Mouse (Mus musculus) limb, embryonic 14.5 days (tissue): Measurements from ENCODE around the gene Tmem185b. TPM values are rescaled to one million over a fixed set of nuclear protein-coding genes. Genes with fewer than 3 reads are reported as not detected.

Experiments used
- ATAC-seq: fragments of 200-750 bp; cut with Nextera tagmentation; 2 replicates; pipeline ENCODE4 v1.8.0; 2017; ENCODE audit warnings: low read depth, moderate number of reproducible peaks, moderate TSS enrichment; ENCODE audit not compliant: low FRiP score
- DNase-seq: peaks from one replicate; pipeline ENCODE4 v3.0.0-alpha.2; 2015; ENCODE audit warnings: low spot score
- H3K27ac ChIP-seq: fragments of 300-500 bp; sonication (generic); replicated peaks from 2 replicates; pipeline ENCODE4 v1.5.1; 2014; ENCODE audit warnings: low read depth, mild to moderate bottlenecking, low read length, moderate library complexity, mixed read lengths
- H3K27me3 ChIP-seq: fragments of 300-500 bp; sonication (generic); 2 replicates; pipeline ENCODE4 v1.6.1; 2014; ENCODE audit warnings: low read length, mixed read lengths; ENCODE audit not compliant: control insufficient read depth, insufficient read depth
- H3K36me3 ChIP-seq: fragments of 300-500 bp; sonication (generic); 2 replicates; pipeline ENCODE4 v1.6.1; 2014; ENCODE audit warnings: mild to moderate bottlenecking, low read length, moderate library complexity, mixed read lengths; ENCODE audit not compliant: control insufficient read depth, insufficient read depth
- H3K4me1 ChIP-seq: fragments of 300-500 bp; sonication (generic); 2 replicates; pipeline ENCODE4 v1.6.1; 2014; ENCODE audit warnings: antibody characterized with exemption, low read length, mixed read lengths; ENCODE audit not compliant: control insufficient read depth, insufficient read depth
- H3K4me2 ChIP-seq: fragments of 300-500 bp; sonication (generic); replicated peaks from 2 replicates; pipeline ENCODE4 v1.6.1; 2014; ENCODE audit warnings: low read depth, mild to moderate bottlenecking, low read length, moderate library complexity; ENCODE audit not compliant: severe bottlenecking
- H3K4me3 ChIP-seq: fragments of 300-500 bp; sonication (generic); replicated peaks from 2 replicates; pipeline ENCODE4 v1.5.1; 2014; ENCODE audit warnings: low read length
- H3K9ac ChIP-seq: fragments of 300-500 bp; sonication (generic); 2 replicates; pipeline ENCODE4 v1.6.1; 2014; ENCODE audit warnings: mild to moderate bottlenecking, low read depth, low read length, moderate library complexity; ENCODE audit not compliant: severe bottlenecking
- H3K9me3 ChIP-seq: fragments of 300-500 bp; sonication (generic); 2 replicates; pipeline ENCODE4 v1.6.1; 2016; ENCODE audit warnings: low read length; ENCODE audit not compliant: control insufficient read depth
- POLR2A ChIP-seq: fragments of 200-500 bp; IDR thresholded peaks from 2 replicates; pipeline ENCODE4 v1.8.0; 2012; ENCODE audit warnings: inconsistent platforms, mild to moderate bottlenecking, moderate library complexity, borderline replicate concordance; ENCODE audit not compliant: insufficient read depth, insufficient read length; ENCODE audit errors: extremely low read depth
- WGBS: fragments of 180-500 bp; shearing (Covaris S2); extraction: QIAGEN DNeasy Blood & Tissue Kit; methylation state at CpG from one replicate; pipeline ENCODE4 v1.1.7; 2014; 5-methylcytosine and 5-hydroxymethylcytosine counted together
- polyA plus RNA-seq, 2 experiments: library from polyadenylated mRNA; depleted of rRNA in 1 of 2; stranded (reverse) in 1 of 2; unstranded in 1 of 2; fragments of >200 nt; fragmentation: Nextera tagmentation in 1 of 2; extraction: Ambion mirVana in 1 of 2; gene quantifications; 2 replicates each; pipeline versions ENCODE4 v1.2.1 to v1.2.3; 2012 to 2014

Tmem185b gene
- polyA plus RNA-seq, 2 experiments, result 23.0 to 24.3 TPM

DNA sequence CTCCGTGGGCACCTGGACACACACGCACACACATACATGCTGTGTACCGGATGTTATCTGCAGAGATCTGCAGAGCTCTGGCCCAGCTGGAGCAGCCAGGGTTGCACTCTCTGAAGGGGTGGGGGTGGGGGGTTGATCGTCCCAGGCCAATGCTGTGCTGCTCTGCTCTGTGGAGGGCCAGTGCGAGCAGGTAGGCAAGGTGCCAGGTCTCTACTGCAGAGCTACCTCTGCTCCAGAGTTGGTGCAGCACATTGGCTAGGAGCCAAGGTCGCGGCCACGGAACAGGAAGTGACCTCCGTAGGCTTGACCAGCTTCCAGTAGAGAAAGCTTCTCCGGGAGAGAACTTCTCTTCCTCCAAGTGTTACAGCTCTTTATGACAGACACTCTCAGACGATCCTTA, 33.9 kb upstream of the Tmem185b start:
- peak overlapping the region; percentile 12; the same call in 1 of the 2 replicates for H3K9ac ChIP-seq

DNA sequence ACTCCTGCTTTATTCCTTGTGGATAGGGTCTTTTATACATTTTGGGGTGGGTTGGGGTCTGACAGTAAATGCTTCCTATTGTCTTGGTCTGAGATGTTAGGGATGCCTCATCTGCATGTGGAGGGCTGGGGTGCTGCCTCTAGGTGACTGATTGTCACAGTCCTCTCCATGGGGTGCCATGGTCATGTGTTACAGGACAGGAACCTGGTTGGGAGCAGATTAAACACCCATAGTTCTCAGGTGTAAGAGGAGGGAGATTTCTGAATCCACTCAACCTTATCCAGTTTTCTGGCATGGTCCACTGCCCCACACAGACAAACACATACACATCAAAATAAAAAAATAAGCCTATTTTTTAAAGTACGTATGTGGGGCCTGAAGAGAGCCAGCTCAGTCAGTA, 33.5 kb upstream of the Tmem185b start:
- TF ChIP-seq POLR2A, result no peak
- peaks cover 48% of the 10 kb centered on the region for H3K4me1 ChIP-seq
- H3K4me3 ChIP-seq, result no peak overlapping the region
- peak overlapping the region; percentile 48; the same call in 1 of the 2 replicates for H3K27ac ChIP-seq
- peak overlapping the region; percentile 12; the same call in 1 of the 2 replicates for H3K9ac ChIP-seq
- H3K4me2 ChIP-seq, result peak overlapping the region; percentile 10; the same call in 1 of the 2 replicates
- ATAC-seq, result no peak
- WGBS, result 63% methylated on average over 1 of the region's 1 CpGs
- no peaks in the 10 kb centered on the region for H3K27me3 ChIP-seq
- no peaks in the 10 kb centered on the region for H3K9me3 ChIP-seq
- no peaks in the 10 kb centered on the region for H3K36me3 ChIP-seq
- DNase-seq, result no peak

More for the DNA sequence above, 33.9 kb upstream of the Tmem185b start:
- H3K36me3 ChIP-seq, result no peaks in the 10 kb centered on the region
- H3K27ac ChIP-seq, result peak overlapping the region; percentile 48; the same call in 1 of the 2 replicates
- H3K4me2 ChIP-seq, result peak overlapping the region; percentile 10
- no peak for TF ChIP-seq POLR2A
- 33% methylated on average over 11 of the region's 11 CpGs for WGBS
- H3K9me3 ChIP-seq, result no peaks in the 10 kb centered on the region
- H3K27me3 ChIP-seq, result no peaks in the 10 kb centered on the region
- ATAC-seq, result no peak; the same call in 1 of the 2 replicates
- H3K4me1 ChIP-seq, result peaks cover 52% of the 10 kb centered on the region
- H3K4me3 ChIP-seq, result no peak overlapping the region
- no peak for DNase-seq

DNA sequence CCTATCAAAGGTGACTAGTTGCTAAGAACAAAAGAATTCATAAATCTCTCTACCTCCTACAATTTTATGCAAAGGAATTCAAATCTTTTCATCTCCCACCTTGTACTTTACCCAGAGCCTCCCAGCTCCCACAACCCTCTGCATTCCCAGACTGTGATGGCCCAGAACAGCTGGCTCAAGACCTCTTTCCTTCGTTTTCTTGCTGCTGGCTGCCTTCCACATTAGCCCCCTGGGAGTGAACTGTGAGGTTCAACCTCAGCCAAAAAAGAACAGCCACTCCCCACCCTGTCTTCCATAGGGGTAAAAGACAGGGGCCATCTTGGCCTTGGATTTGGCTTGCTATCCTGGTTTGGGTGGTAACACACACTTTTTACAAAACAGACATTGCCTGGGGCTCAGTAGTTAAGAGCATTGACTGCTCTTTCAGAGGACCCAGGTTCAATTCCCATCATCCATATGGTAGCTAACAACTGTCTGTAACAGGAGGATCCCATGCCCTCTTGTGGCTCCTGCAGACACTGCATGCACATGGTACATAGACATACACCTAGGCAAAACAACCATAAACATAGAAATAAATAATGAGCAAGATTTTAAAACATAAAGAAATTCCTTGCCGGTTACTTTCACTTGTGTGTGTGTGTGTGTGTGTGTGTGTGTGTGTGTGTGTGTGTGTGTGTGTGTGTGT, 31.8 kb upstream of the Tmem185b start:
- no peak overlapping the region for H3K9ac ChIP-seq
- H3K27ac ChIP-seq, result no peak overlapping the region
- no peak for TF ChIP-seq POLR2A
- H3K36me3 ChIP-seq, result no peaks in the 10 kb centered on the region
- 42% methylated on average over 2 of the region's 2 CpGs for WGBS
- no peaks in the 10 kb centered on the region for H3K9me3 ChIP-seq
- H3K27me3 ChIP-seq, result no peaks in the 10 kb centered on the region
- ATAC-seq (peak; percentile 58), DNase-seq (peak; percentile 47)
- H3K4me1 ChIP-seq, result peaks cover 38% of the 10 kb centered on the region
- H3K4me2 ChIP-seq, result no peak overlapping the region
- no peak overlapping the region for H3K4me3 ChIP-seq

DNA sequence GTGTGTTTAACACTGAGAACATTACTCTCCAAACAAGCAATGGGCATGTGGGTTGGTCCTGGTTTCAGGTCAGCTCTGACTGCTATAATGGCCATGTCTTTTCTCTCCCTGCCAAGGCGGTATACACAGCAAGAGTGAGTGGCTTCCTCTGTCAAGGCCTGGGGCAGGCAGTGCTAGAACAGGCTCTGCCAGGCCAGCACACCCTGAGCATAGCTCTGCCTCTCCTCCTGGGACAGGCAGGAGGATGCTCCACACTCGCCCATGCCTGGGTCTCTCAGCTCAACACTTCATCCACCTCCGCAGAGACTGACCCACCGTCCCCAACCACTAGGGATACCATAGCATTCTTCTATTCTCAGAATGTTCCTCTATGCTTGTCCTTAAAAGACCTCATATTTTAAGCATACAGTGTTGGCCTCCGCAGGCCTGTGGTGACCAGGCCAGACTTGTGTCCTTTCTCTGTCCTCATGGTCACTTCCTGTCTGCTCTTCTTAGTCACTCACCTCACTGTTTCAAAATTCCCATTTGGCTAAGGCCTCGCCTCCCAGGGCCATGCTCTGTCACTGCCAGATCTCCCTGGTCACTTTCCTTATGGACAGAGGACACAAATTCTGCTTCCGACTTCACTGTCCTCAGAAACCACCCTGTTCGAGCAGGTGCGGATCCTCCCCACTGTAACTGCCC, 31.1 kb upstream of the Tmem185b start:
- DNase-seq (no peak), ATAC-seq (no peak)
- Histone ChIP-seq H3K4me3 (no peak overlapping the region), H3K9ac (no peak overlapping the region), H3K27ac (no peak overlapping the region), H3K27me3 (no peaks in the 10 kb centered on the region), H3K9me3 (no peaks in the 10 kb centered on the region), H3K36me3 (no peaks in the 10 kb centered on the region), H3K4me1 (peaks cover 36% of the 10 kb centered on the region), H3K4me2 (no peak overlapping the region)
- no peak for TF ChIP-seq POLR2A
- WGBS, result 96% methylated on average over 8 of the region's 9 CpGs

DNA sequence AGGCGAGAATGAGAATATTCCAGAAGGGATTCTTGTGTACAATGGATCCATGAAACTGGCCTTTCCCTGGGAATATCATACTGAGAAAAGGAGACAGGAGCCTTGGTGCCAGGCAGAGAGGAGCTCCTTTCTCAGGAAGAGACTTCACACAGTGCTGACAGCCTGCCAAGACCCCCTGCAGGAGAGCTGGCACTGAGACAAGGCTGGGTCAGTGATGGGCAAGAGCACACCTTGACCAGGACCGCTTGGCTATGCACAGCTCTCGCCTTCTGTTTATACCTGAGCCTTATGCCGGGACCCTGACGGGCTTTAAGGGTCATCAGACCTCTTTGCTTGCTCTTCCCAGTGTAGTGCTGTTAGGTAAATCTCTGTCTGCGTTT, 30.6 kb upstream of the Tmem185b start:
- no peak for TF ChIP-seq POLR2A
- Histone ChIP-seq H3K27ac (no peak overlapping the region), H3K36me3 (no peaks in the 10 kb centered on the region), H3K4me3 (no peak overlapping the region), H3K4me1 (peaks cover 30% of the 10 kb centered on the region), H3K4me2 (no peak overlapping the region), H3K27me3 (no peaks in the 10 kb centered on the region), H3K9me3 (no peaks in the 10 kb centered on the region), H3K9ac (no peak overlapping the region)
- ATAC-seq, result no peak
- no peak for DNase-seq
- WGBS, result 88% methylated on average over 6 of the region's 6 CpGs
